Mouse (Mus musculus) lung, postnatal 0 days (tissue): ENCODE measurements around the gene Gdpd5.

Experiments
- CTCF ChIP-seq: IDR thresholded peaks from 2 replicates; pipeline ENCODE4 v1.5.1; 2016; ENCODE audit warnings: antibody characterized with exemption, mild to moderate bottlenecking
- EP300 ChIP-seq: IDR thresholded peaks from 2 replicates; pipeline ENCODE4 v1.6.1; 2016; ENCODE audit warnings: antibody characterized with exemption, mild to moderate bottlenecking, control low read depth

GRCm38 (mm10) chr7:99351802-99352517, 29.3 kb upstream of the Gdpd5 start:
- TF ChIP-seq CTCF (no peak), EP300 (no peak; the same call in 1 of the 2 replicates)
